Comparison of ENCODE assay signal across 8 mouse cellular contexts in genomic region chr9:45429951-45430697, GRCm38 (mm10). TPM values are rescaled to one million over a fixed set of nuclear protein-coding genes. Genes with fewer than 3 reads are reported as not detected.
DNase-seq lines count a peak whose midpoint lies in the region; ATAC-seq and TF ChIP-seq lines count a peak whose summit lies in the region.

No protein-coding gene starts in this region.

- no peak overlapping the region for H3K27ac ChIP-seq in lung, postnatal 0 days (ENCODE audit: low read length)
- peak overlapping the region; percentile 81 for H3K27ac ChIP-seq in hindbrain, embryonic 15.5 days (replicated peaks)
- H3K27ac ChIP-seq in midbrain, embryonic 10.5 days (replicated peaks): 0 out of 2 replicates have a peak overlapping the region, but pooled peaks have one; percentile 17
- H3K27ac ChIP-seq in gastrocnemius, adult 2 months: no peak overlapping the region

- peak overlapping the region; percentile 6; the same call in 1 of the 2 replicates for H3K4me3 ChIP-seq in lung, postnatal 0 days (ENCODE audit: low read depth, low read length)
- H3K4me3 ChIP-seq in hindbrain, embryonic 15.5 days: peak overlapping the region; percentile 67
- peak overlapping the region; percentile 50 for H3K4me3 ChIP-seq in midbrain, embryonic 10.5 days
- no peak overlapping the region for H3K4me3 ChIP-seq in gastrocnemius, adult 2 months

- no peaks in the 10 kb centered on the region for H3K9me3 ChIP-seq in lung, postnatal 0 days (ENCODE audit: low read length)
- no peaks in the 10 kb centered on the region for H3K9me3 ChIP-seq in hindbrain, embryonic 15.5 days
- H3K9me3 ChIP-seq in midbrain, embryonic 10.5 days (replicated peaks): no peaks in the 10 kb centered on the region

- no peak overlapping the region for H3K9ac ChIP-seq in lung, postnatal 0 days (replicated peaks; ENCODE audit: low read depth)
- H3K9ac ChIP-seq in hindbrain, embryonic 15.5 days: peak overlapping the region; percentile 77

- H3K36me3 ChIP-seq in lung, postnatal 0 days (ENCODE audit: insufficient read depth, low read length): no peaks in the 10 kb centered on the region
- no peaks in the 10 kb centered on the region for H3K36me3 ChIP-seq in hindbrain, embryonic 15.5 days
- no peaks in the 10 kb centered on the region for H3K36me3 ChIP-seq in midbrain, embryonic 10.5 days

- peaks cover 40% of the 10 kb centered on the region for H3K27me3 ChIP-seq in lung, postnatal 0 days (replicated peaks; ENCODE audit: insufficient read depth, low read length)
- H3K27me3 ChIP-seq in hindbrain, embryonic 15.5 days: peaks cover 24% of the 10 kb centered on the region; the same call in 1 of the 2 replicates
- H3K27me3 ChIP-seq in midbrain, embryonic 10.5 days (ENCODE audit: low read depth, poor library complexity, severe bottlenecking): peaks cover 83% of the 10 kb centered on the region

- TF ChIP-seq CTCF in lung, postnatal 0 days (IDR thresholded peaks at IDR 0.05): no peak
- no peak for TF ChIP-seq CTCF in gastrocnemius, adult 2 months (IDR thresholded peaks at IDR 0.05)

- H3K4me1 ChIP-seq in lung, postnatal 0 days (ENCODE audit: insufficient read depth, low read depth, low read length): no peaks in the 10 kb centered on the region; the same call in 1 of the 2 replicates
- H3K4me1 ChIP-seq in hindbrain, embryonic 15.5 days (replicated peaks): peaks cover 51% of the 10 kb centered on the region
- H3K4me1 ChIP-seq in midbrain, embryonic 10.5 days: peaks cover 24% of the 10 kb centered on the region

- WGBS in lung, postnatal 0 days: 3% methylated on average over 34 of the region's 54 CpGs
- 2% methylated on average over 52 of the region's 54 CpGs for WGBS in hindbrain, embryonic 15.5 days
- 2% methylated on average over 52 of the region's 54 CpGs for WGBS in midbrain, embryonic 10.5 days

- peak overlapping the region; percentile 36 for H3K4me2 ChIP-seq in lung, postnatal 0 days (replicated peaks; ENCODE audit: low read depth, low read length)
- H3K4me2 ChIP-seq in hindbrain, embryonic 15.5 days: peak overlapping the region; percentile 89

- no peak for ATAC-seq in lung, postnatal 0 days
- ATAC-seq in hindbrain, embryonic 15.5 days (ENCODE audit: low FRiP score, low read depth): peak; percentile 59

- peak; percentile 23 for DNase-seq in adrenal gland, postnatal 10 days
- no peak for DNase-seq in adrenal gland, adult 8-10 months
- DNase-seq in lung, postnatal 0 days (ENCODE audit: low spot score): no peak
- no peak for DNase-seq in lung, postnatal 14 days
- peak; percentile 50 for DNase-seq in midbrain, embryonic 10.5 days (ENCODE audit: low spot score)
- no peak for DNase-seq in gastrocnemius, adult 2 months
- no peak for DNase-seq in gastrocnemius, postnatal 14 days

- no peak for TF ChIP-seq EP300 in lung, postnatal 0 days (IDR thresholded peaks at IDR 0.05)

- intact Hi-C loops in gastrocnemius, adult 2 months (cut with DNase I): no loop called here
- intact Hi-C loops in gastrocnemius, postnatal 14 days (cut with DNase I; ENCODE audit: low total_unique reads): no loop called here

RNA-seq across cellular contexts. Expression of gene Dscaml1, which starts 3.7 kb away (rescaled TPM):
- total RNA-seq in adrenal gland, postnatal 10 days (2021): 1 to 10 TPM in 1 of 2 experiments, under 1 TPM in 1; 0.33 to 1.1 TPM
- total RNA-seq in adrenal gland, adult 8-10 months (2022): 1 to 10 TPM; 1.7 to 3.7 (median 2.6) TPM
- 0.16 and 0.19 TPM in 2 replicates for polyA plus RNA-seq in lung, postnatal 0 days (2015; fragmentation: Nextera tagmentation; extraction: Ambion mirVana)
- 12.2 and 13.8 TPM in 2 replicates for polyA plus RNA-seq in hindbrain, embryonic 15.5 days (2015; fragmentation: Nextera tagmentation; extraction: Ambion mirVana)
- polyA plus RNA-seq in midbrain, embryonic 10.5 days (2016; fragmentation: Nextera tagmentation; extraction: Ambion mirVana): 0.23 and 0.66 TPM in 2 replicates
- not detected for total RNA-seq in gastrocnemius, adult 2 months (2021)
- total RNA-seq in gastrocnemius, postnatal 14 days (2021): under 1 TPM in 1 of 2 experiments, not detected in 1; 0.21 TPM

RNA-seq across cellular contexts. Expression of gene Fxyd2, which starts 30.7 kb away (rescaled TPM):
- total RNA-seq in adrenal gland, postnatal 10 days (2021): 1 to 10 TPM; 2.3 to 7.3 TPM
- total RNA-seq in adrenal gland, adult 8-10 months (2022): 10 to 100 TPM in 1 of 4 experiments, 1 to 10 TPM in 3; 4.9 to 10.4 (median 7.3) TPM
- polyA plus RNA-seq in lung, postnatal 0 days (2015; fragmentation: Nextera tagmentation; extraction: Ambion mirVana): 1.2 and 1.5 TPM in 2 replicates
- 12.5 and 13.1 TPM in 2 replicates for polyA plus RNA-seq in hindbrain, embryonic 15.5 days (2015; fragmentation: Nextera tagmentation; extraction: Ambion mirVana)
- 0.83 and 1.8 TPM in 2 replicates for polyA plus RNA-seq in midbrain, embryonic 10.5 days (2016; fragmentation: Nextera tagmentation; extraction: Ambion mirVana)
- 1 to 10 TPM in 1 of 2 experiments, under 1 TPM in 1; 0.82 to 1.7 TPM for total RNA-seq in gastrocnemius, adult 2 months (2021)
- total RNA-seq in gastrocnemius, postnatal 14 days (2021): 1 to 10 TPM; 1.4 to 1.5 TPM

Comparison
In these comparisons a context has a peak if more than half of its experiments do, and no peak if none do; other contexts are left out.
1. DNase-seq: peak in adrenal gland, postnatal 10 days (single experiment) and midbrain, embryonic 10.5 days (single experiment); none in adrenal gland, adult 8-10 months (single experiment), lung, postnatal 0 days (single experiment), lung, postnatal 14 days (single experiment), gastrocnemius, adult 2 months (single experiment) and gastrocnemius, postnatal 14 days (single experiment).
2. H3K27ac ChIP-seq: peak in hindbrain, embryonic 15.5 days (single experiment) and midbrain, embryonic 10.5 days (single experiment); none in lung, postnatal 0 days (single experiment) and gastrocnemius, adult 2 months (single experiment).